Mouse (Mus musculus) MEL (cell line): ENCODE measurements around the gene Cd302. TPM values are rescaled to one million over a fixed set of nuclear protein-coding genes. Genes with fewer than 3 reads are reported as not detected.
A peak's percentile ranks its signal among the peaks of the same experiment; 100 is the strongest.

ENCODE experiments used
- DNase-seq: peaks from one replicate; pipeline ENCODE4 v3.0.0; 2011; ENCODE audit warnings: low read depth, low spot score
- H3K27ac ChIP-seq: 2 replicates; pipeline ENCODE4 v1.5.1; 2012; ENCODE audit warnings: low read depth, mild to moderate bottlenecking, control low read depth, low read length, moderate library complexity; ENCODE audit not compliant: control insufficient read depth
- H3K27me3 ChIP-seq, 2 experiments: fragments of 150-350 bp in 1 of 2; sonication (generic) in 1 of 2; 2 replicates each; pipeline ENCODE4 v1.6.1; 2012; ENCODE audit warnings: low read length in 2 of 2, mild to moderate bottlenecking in 2 of 2, improper control_type of control experiment in 1 of 2, moderate library complexity in 1 of 2; ENCODE audit not compliant: insufficient read depth in 2 of 2, control insufficient read depth in 1 of 2
- H3K36me3 ChIP-seq, 2 experiments: 2 replicates each; pipeline ENCODE4 v1.6.1; 2012 to 2014; ENCODE audit warnings: low read length in 2 of 2, improper control_type of control experiment in 1 of 2, inconsistent platforms in 1 of 2, mild to moderate bottlenecking in 1 of 2; ENCODE audit not compliant: insufficient read depth in 2 of 2, control insufficient read depth in 1 of 2
- H3K4me1 ChIP-seq, 2 experiments: fragments of 150-350 bp in 1 of 2; sonication (generic) in 1 of 2; 2 replicates each; pipeline ENCODE4 v1.6.1; 2012; ENCODE audit warnings: low read length in 2 of 2, improper control_type of control experiment in 1 of 2, mild to moderate bottlenecking in 1 of 2; ENCODE audit not compliant: insufficient read depth in 2 of 2, control insufficient read depth in 1 of 2
- H3K4me3 ChIP-seq, 2 experiments: fragments of 150-350 bp in 1 of 2; sonication (generic) in 1 of 2; 2 replicates each; pipeline ENCODE4 v1.5.1; 2012; ENCODE audit warnings: low read depth in 2 of 2, low read length in 2 of 2, mild to moderate bottlenecking in 2 of 2, moderate library complexity in 2 of 2, control low read depth in 1 of 2, improper control_type of control experiment in 1 of 2; ENCODE audit not compliant: control insufficient read depth in 1 of 2, insufficient read depth in 1 of 2
- H3K79me2 ChIP-seq: 2 replicates; pipeline ENCODE4 v1.6.1; 2012; ENCODE audit warnings: mild to moderate bottlenecking, low read length, moderate library complexity; ENCODE audit not compliant: control insufficient read depth, poor library complexity, insufficient read depth
- H3K9ac ChIP-seq: 2 replicates; pipeline ENCODE4 v1.6.1; 2012; ENCODE audit warnings: low read depth, mild to moderate bottlenecking, control low read depth, low read length, moderate library complexity; ENCODE audit not compliant: control insufficient read depth, poor library complexity, severe bottlenecking
- H3K9me3 ChIP-seq: fragments of 150-350 bp; sonication (generic); replicated peaks from 2 replicates; pipeline ENCODE4 v1.6.1; 2012; ENCODE audit warnings: mild to moderate bottlenecking, low read length, improper control_type of control experiment, moderate library complexity; ENCODE audit not compliant: insufficient read depth
- CHD1 ChIP-seq: IDR thresholded peaks from 2 replicates; pipeline ENCODE4 v1.6.1; 2012; ENCODE audit warnings: low read depth, mild to moderate bottlenecking, inconsistent platforms, low read length, improper control_type of control experiment
- CHD2 ChIP-seq: IDR thresholded peaks from 2 replicates; pipeline ENCODE4 v1.6.1; 2011; ENCODE audit warnings: low read length, improper control_type of control experiment
- CTCF ChIP-seq, 3 experiments: IDR thresholded peaks in 2 of 3; conservative IDR thresholded peaks in 1 of 3; 2 replicates each; pipeline ENCODE4 v1.5.1; 2011 to 2012; ENCODE audit warnings: low read length in 3 of 3, low read depth in 2 of 3, mild to moderate bottlenecking in 2 of 3, improper control_type of control experiment in 1 of 3, inconsistent platforms in 1 of 3, mixed read lengths in 1 of 3, moderate library complexity in 1 of 3; ENCODE audit not compliant: control insufficient read depth in 1 of 3, insufficient read depth in 1 of 3, poor library complexity in 1 of 3, severe bottlenecking in 1 of 3
- ELF1 ChIP-seq: IDR thresholded peaks from 2 replicates; pipeline ENCODE4 v1.6.1; 2014; ENCODE audit warnings: low read depth, mild to moderate bottlenecking, inconsistent platforms, low read length, improper control_type of control experiment, moderate library complexity
- EP300 ChIP-seq, 2 experiments: IDR thresholded peaks; 2 replicates each; pipeline ENCODE4 v1.6.1; 2011; ENCODE audit warnings: improper control_type of control experiment in 2 of 2, low read length in 2 of 2, low read depth in 1 of 2, mild to moderate bottlenecking in 1 of 2
- GABPA ChIP-seq: IDR thresholded peaks from 2 replicates; pipeline ENCODE4 v1.6.1; 2012; ENCODE audit warnings: low read depth, mild to moderate bottlenecking, inconsistent platforms, low read length, improper control_type of control experiment, moderate library complexity
- GATA1 ChIP-seq: IDR thresholded peaks from 2 replicates; pipeline ENCODE4 v1.6.1; 2011; ENCODE audit warnings: low read depth, low read length, improper control_type of control experiment
- JUND ChIP-seq: IDR thresholded peaks from 2 replicates; pipeline ENCODE4 v1.6.1; 2011; ENCODE audit warnings: low read depth, mild to moderate bottlenecking, improper control_type of control experiment, low read length
- MAFK ChIP-seq: IDR thresholded peaks from 2 replicates; pipeline ENCODE4 v1.6.1; 2011; ENCODE audit warnings: low read depth, mild to moderate bottlenecking, low read length, improper control_type of control experiment, borderline replicate concordance
- MEF2A ChIP-seq: IDR thresholded peaks from 2 replicates; pipeline ENCODE4 v1.6.1; 2014; ENCODE audit warnings: low read depth, mild to moderate bottlenecking, inconsistent platforms, low read length, improper control_type of control experiment; ENCODE audit not compliant: poor library complexity, insufficient replicate concordance, severe bottlenecking; ENCODE audit errors: extremely low read depth
- MXI1 ChIP-seq: IDR thresholded peaks from 2 replicates; pipeline ENCODE4 v1.6.1; 2011; ENCODE audit warnings: mild to moderate bottlenecking, low read depth, low read length, improper control_type of control experiment
- MYB ChIP-seq: IDR thresholded peaks from 2 replicates; pipeline ENCODE4 v1.6.1; 2011; ENCODE audit warnings: mild to moderate bottlenecking, low read depth, low read length, improper control_type of control experiment
- NELFE ChIP-seq: IDR thresholded peaks from 2 replicates; pipeline ENCODE4 v1.6.1; 2011; ENCODE audit warnings: low read depth, low read length, improper control_type of control experiment
- NRF1 ChIP-seq: IDR thresholded peaks from 2 replicates; pipeline ENCODE4 v1.6.1; 2014; ENCODE audit warnings: low read depth, mild to moderate bottlenecking, inconsistent platforms, low read length, improper control_type of control experiment, moderate library complexity; ENCODE audit not compliant: poor library complexity, insufficient read depth, severe bottlenecking
- POLR2A ChIP-seq, 2 experiments: IDR thresholded peaks; 2 replicates each; pipeline ENCODE4 v1.6.1; 2011 to 2012; ENCODE audit warnings: low read length in 2 of 2, mild to moderate bottlenecking in 2 of 2, control low read depth in 1 of 2, improper control_type of control experiment in 1 of 2, low read depth in 1 of 2, moderate library complexity in 1 of 2; ENCODE audit not compliant: control insufficient read depth in 1 of 2, insufficient read depth in 1 of 2, poor library complexity in 1 of 2
- POLR2AphosphoS2 ChIP-seq: IDR thresholded peaks from 2 replicates; pipeline ENCODE4 v1.6.1; 2011; ENCODE audit warnings: low read length, improper control_type of control experiment
- RAD21 ChIP-seq: IDR thresholded peaks from 2 replicates; pipeline ENCODE4 v1.6.1; 2011; ENCODE audit warnings: mild to moderate bottlenecking, low read depth, low read length, improper control_type of control experiment
- SIN3A ChIP-seq: IDR thresholded peaks from 2 replicates; pipeline ENCODE4 v1.6.1; 2012; ENCODE audit warnings: low read length, improper control_type of control experiment, inconsistent platforms
- TBP ChIP-seq: IDR thresholded peaks from 2 replicates; pipeline ENCODE4 v1.8.0; 2011; ENCODE audit warnings: low read depth, low read length, improper control_type of control experiment
- TCF12 ChIP-seq: IDR thresholded peaks from 2 replicates; pipeline ENCODE4 v1.6.1; 2014; ENCODE audit warnings: low read depth, mild to moderate bottlenecking, inconsistent platforms, low read length, improper control_type of control experiment, moderate library complexity
- UBTF ChIP-seq: IDR thresholded peaks from 2 replicates; pipeline ENCODE4 v1.6.1; 2012; ENCODE audit warnings: low read depth, mild to moderate bottlenecking, inconsistent platforms, low read length, improper control_type of control experiment, moderate library complexity, borderline replicate concordance; ENCODE audit not compliant: insufficient read depth
- polyA plus RNA-seq, 2 experiments: library from polyadenylated mRNA; stranded (reverse) in 1 of 2; unstranded in 1 of 2; fragments of >175 nt in 1 of 2; fragments of >200 nt in 1 of 2; gene quantifications; 2 replicates each; pipeline versions ENCODE4 v1.2.1 to v1.2.4; 2012; ENCODE audit warnings: low replicate concordance in 2 of 2, low read depth in 1 of 2; ENCODE audit not compliant: insufficient read length in 2 of 2, insufficient read depth in 1 of 2, missing spikeins in 1 of 2
- total RNA-seq: library from RNA; depleted of rRNA; stranded (reverse); fragments of 300-350 nt; gene quantifications from 2 replicates; pipeline ENCODE4 v1.2.3, GENCODE M21; 2012

Cd302 gene
- total and polyA plus RNA-seq, 3 experiments = 0.92 to 1.7 TPM; not detected in 1

DNA sequence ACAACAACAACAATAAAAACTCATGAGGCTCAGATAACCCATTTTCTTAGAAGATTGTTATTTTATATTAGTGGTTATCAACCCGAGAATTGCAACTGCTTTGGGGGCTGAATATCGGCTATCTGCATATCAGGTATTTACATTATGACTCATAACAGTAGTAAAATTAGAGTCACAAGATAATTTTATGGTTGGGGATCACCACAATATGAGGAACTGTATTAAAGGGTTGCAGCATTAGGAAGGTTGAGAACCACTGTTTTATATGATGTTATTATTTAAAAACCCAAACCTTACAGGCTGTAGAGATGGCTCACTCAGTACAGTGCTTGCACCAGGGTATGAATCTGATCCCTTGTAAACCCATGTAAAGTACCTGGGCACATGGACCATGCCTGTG, 15.0 kb upstream of the Cd302 start:
- no peaks in the 10 kb centered on the region for H3K27me3 ChIP-seq
- H3K27ac ChIP-seq = no peak overlapping the region
- TF ChIP-seq RAD21 = no peak
- TF ChIP-seq CHD1 = no peak
- no peak for TF ChIP-seq SIN3A
- TF ChIP-seq EP300 (IDR thresholded peaks at IDR 0.05; ENCODE audit: low read depth in 1 of 2, low read length in 2 of 2) = peak; percentile 48 to 62; a peak in 2 of 4 replicates
- TF ChIP-seq GABPA = no peak
- no peak for TF ChIP-seq TCF12
- no peak for TF ChIP-seq CHD2
- TF ChIP-seq ELF1 = no peak
- peak; percentile 49; the same call in 1 of the 2 replicates for TF ChIP-seq GATA1
- TF ChIP-seq, all 39 proteins: peak for 2
- DNase-seq = peak; percentile 38
- H3K9me3 ChIP-seq = no peaks in the 10 kb centered on the region
- H3K36me3 ChIP-seq = peaks cover 0 to 9% of the 10 kb centered on the region in 2 experiments; a peak in 2 of 4 replicates
- H3K79me2 ChIP-seq = no peaks in the 10 kb centered on the region
- peaks cover 0 to 4% of the 10 kb centered on the region in 2 experiments; a peak in 2 of 4 replicates for H3K4me1 ChIP-seq
- H3K4me3 ChIP-seq = no peak overlapping the region
- H3K9ac ChIP-seq = no peak overlapping the region

GRCm38 (mm10) chr2:60298266-60298665, 14.0 kb upstream of the Cd302 start:
- TF ChIP-seq MAFK = no peak
- no peak overlapping the region for H3K9ac ChIP-seq
- peaks cover 0 to 9% of the 10 kb centered on the region in 2 experiments; a peak in 2 of 4 replicates for H3K36me3 ChIP-seq
- no peaks in the 10 kb centered on the region for H3K9me3 ChIP-seq
- peak; percentile 67 for DNase-seq
- H3K27me3 ChIP-seq = no peaks in the 10 kb centered on the region
- H3K79me2 ChIP-seq = no peaks in the 10 kb centered on the region
- peaks cover 0 to 4% of the 10 kb centered on the region in 2 experiments; a peak in 2 of 4 replicates for H3K4me1 ChIP-seq
- H3K4me3 ChIP-seq = no peak overlapping the region
- H3K27ac ChIP-seq = no peak overlapping the region

DNA sequence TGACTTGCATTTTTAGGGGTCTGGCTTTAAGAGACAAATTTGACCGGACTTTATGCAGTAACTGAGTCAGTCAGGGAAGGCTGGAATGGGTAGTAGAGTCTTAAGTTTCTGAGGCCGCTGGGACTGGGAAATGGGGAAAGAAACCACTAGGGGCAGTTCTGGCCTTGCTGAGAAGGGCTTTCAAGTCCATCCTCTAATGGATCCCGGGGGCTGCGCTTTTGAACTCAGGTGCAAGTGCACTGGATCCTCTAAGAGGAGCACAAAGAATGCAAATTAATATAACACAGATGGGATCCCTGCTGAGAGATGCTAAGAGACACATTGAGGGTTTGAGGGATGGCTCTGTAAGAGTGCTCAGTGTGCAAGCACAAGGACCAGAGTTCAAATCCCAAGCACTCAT, 7.1 kb upstream of the Cd302 start:
- H3K27me3 ChIP-seq = no peaks in the 10 kb centered on the region
- TF ChIP-seq ELF1 (no peak), GABPA (no peak), MEF2A (no peak), POLR2A (IDR thresholded peaks at IDR 0.05; ENCODE audit: control insufficient read depth in 1 of 2, insufficient read depth in 1 of 2, low read depth in 1 of 2, low read length in 2 of 2, poor library complexity in 1 of 2) (no peak), CTCF (IDR thresholded peaks at IDR 0.05 in 2 of 3, conservative IDR thresholded peaks at IDR 0.05 in 1 of 3; ENCODE audit: control insufficient read depth in 1 of 3, insufficient read depth in 1 of 3, low read depth in 2 of 3, low read length in 3 of 3, poor library complexity in 1 of 3, severe bottlenecking in 1 of 3) (no peak), MXI1 (no peak), CHD2 (no peak), NELFE (no peak), RAD21 (no peak), JUND (no peak), NRF1 (no peak), UBTF (no peak), POLR2AphosphoS2 (no peak), SIN3A (no peak), MAFK (no peak), EP300 (IDR thresholded peaks at IDR 0.05; ENCODE audit: low read depth in 1 of 2, low read length in 2 of 2) (no peak), MYB (no peak), GATA1 (no peak), TBP (no peak)
- H3K4me1 ChIP-seq = peaks cover 0 to 10% of the 10 kb centered on the region in 2 experiments; a peak in 2 of 4 replicates
- H3K9me3 ChIP-seq = no peaks in the 10 kb centered on the region
- H3K79me2 ChIP-seq = no peaks in the 10 kb centered on the region
- peaks cover 0 to 9% of the 10 kb centered on the region in 2 experiments; a peak in 2 of 4 replicates for H3K36me3 ChIP-seq
- H3K9ac ChIP-seq = no peak overlapping the region
- no peak overlapping the region for H3K4me3 ChIP-seq
- H3K27ac ChIP-seq = no peak overlapping the region
- no peak for DNase-seq
